Mouse (Mus musculus): ENCODE measurements around the gene Adprhl2. TPM values are rescaled to one million over a fixed set of nuclear protein-coding genes. Genes with fewer than 3 reads are reported as not detected.
A peak's percentile ranks its signal among the peaks of the same experiment; 100 is the strongest.

The Adprhl2 gene
- polyA plus RNA-seq, 1 experiment from 2014 or later = 91.6 TPM

DNA sequence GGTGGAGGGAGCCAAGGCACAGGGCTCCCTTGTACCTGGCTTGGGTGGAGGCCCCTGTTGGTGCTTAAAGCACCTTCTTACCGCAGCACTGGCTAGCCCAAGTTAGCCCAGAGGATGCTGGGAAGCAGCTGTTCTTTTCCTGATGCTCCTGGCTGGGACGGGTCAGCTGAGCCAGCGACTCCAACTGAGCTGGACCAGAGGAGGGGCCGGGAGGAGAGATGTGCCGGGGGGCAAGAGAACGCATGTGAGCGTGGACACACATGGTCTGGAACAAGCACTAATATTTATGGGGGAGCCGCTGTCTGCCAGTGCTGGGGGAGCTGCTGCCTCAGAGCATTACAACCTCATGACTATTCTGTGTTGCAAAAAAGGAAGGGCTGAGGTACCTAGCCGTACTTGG lies 42.5 kb downstream of the Adprhl2 start:
- DNase-seq (ENCODE audit: extremely low spot score, low spot score) = no peak
- H3K27ac ChIP-seq = peak overlapping the region; percentile 76
- whole genome bisulfite sequencing = 56% methylated on average over 9 of the region's 9 CpGs

GRCm38 (mm10) chr4:126278565-126278915 lies 43.0 kb downstream of the Adprhl2 start:
- peak overlapping the region; percentile 13 for H3K4me3 ChIP-seq
- WGBS = 25% methylated on average over 9 of the region's 9 CpGs
- H3K36me3 ChIP-seq (replicated peaks) = peaks cover 28% of the 10 kb centered on the region
- no peaks in the 10 kb centered on the region for H3K9me3 ChIP-seq
- peaks cover 36% of the 10 kb centered on the region for H3K4me1 ChIP-seq
- peaks cover 21% of the 10 kb centered on the region for H3K27me3 ChIP-seq (ENCODE audit: poor library complexity, severe bottlenecking)
- H3K27ac ChIP-seq = peak overlapping the region; percentile 76
- DNase-seq (ENCODE audit: extremely low spot score, low spot score) = no peak

More for the DNA sequence above, 42.5 kb downstream of the Adprhl2 start:
- H3K9me3 ChIP-seq = no peaks in the 10 kb centered on the region
- H3K27me3 ChIP-seq (ENCODE audit: poor library complexity, severe bottlenecking) = peaks cover 26% of the 10 kb centered on the region
- H3K36me3 ChIP-seq (replicated peaks) = peaks cover 24% of the 10 kb centered on the region
- peaks cover 37% of the 10 kb centered on the region for H3K4me1 ChIP-seq
- peak overlapping the region; percentile 13; the same call in 1 of the 2 replicates for H3K4me3 ChIP-seq

- H3K4me3 ChIP-seq = peak overlapping the region; percentile 13
- peak overlapping the region; percentile 76 for H3K27ac ChIP-seq
- WGBS = 7% methylated on average over 13 of the region's 13 CpGs
- peak; percentile 55 for DNase-seq (ENCODE audit: extremely low spot score, low spot score)
- H3K27me3 ChIP-seq (ENCODE audit: poor library complexity, severe bottlenecking) = peaks cover 16% of the 10 kb centered on the region; the same call in 1 of the 2 replicates
- peaks cover 36% of the 10 kb centered on the region for H3K4me1 ChIP-seq
- no peaks in the 10 kb centered on the region for H3K9me3 ChIP-seq
- H3K36me3 ChIP-seq (replicated peaks) = peaks cover 33% of the 10 kb centered on the region
Measured at GRCm38 (mm10) chr4:126277906-126278564, 43.5 kb downstream of the Adprhl2 start.

DNA sequence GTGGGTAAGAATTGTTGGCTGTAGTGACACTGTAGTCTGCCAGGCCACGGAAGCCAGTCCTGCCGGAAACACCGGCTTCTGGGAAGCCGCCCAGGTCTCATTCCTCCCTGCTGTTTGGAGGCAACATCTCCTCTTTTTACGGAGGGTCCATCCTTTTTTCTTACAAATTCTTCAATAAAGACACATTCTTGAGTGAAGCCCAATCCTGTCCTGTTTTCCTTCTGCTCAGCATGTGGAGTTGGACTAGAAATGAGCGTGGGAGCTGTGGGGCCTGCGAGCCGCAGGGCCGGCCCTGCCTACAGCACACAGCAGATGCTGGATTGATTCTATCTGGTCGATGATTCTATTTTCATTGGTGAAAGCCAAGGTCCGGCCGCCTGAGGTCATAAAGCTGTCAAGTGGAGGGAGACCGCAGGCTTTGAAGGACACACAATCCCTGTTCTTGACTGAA lies 45.8 kb downstream of the Adprhl2 start:
- H3K4me3 ChIP-seq = no peak overlapping the region
- H3K9me3 ChIP-seq = no peaks in the 10 kb centered on the region
- no peak overlapping the region for H3K27ac ChIP-seq
- H3K36me3 ChIP-seq (replicated peaks) = peaks cover 44% of the 10 kb centered on the region
- H3K27me3 ChIP-seq (ENCODE audit: poor library complexity, severe bottlenecking) = peaks cover 10% of the 10 kb centered on the region; the same call in 1 of the 2 replicates
- peaks cover 22% of the 10 kb centered on the region for H3K4me1 ChIP-seq
- DNase-seq (ENCODE audit: extremely low spot score, low spot score) = no peak
- WGBS = 94% methylated on average over 13 of the region's 13 CpGs

GRCm38 (mm10) chr4:126275081-126275480 lies 46.4 kb downstream of the Adprhl2 start:
- Histone ChIP-seq H3K27ac (no peak overlapping the region), H3K36me3 (replicated peaks) (peaks cover 44% of the 10 kb centered on the region), H3K27me3 (ENCODE audit: poor library complexity, severe bottlenecking) (peaks cover 10% of the 10 kb centered on the region; the same call in 1 of the 2 replicates), H3K4me3 (no peak overlapping the region), H3K4me1 (peaks cover 18% of the 10 kb centered on the region), H3K9me3 (no peaks in the 10 kb centered on the region)
- WGBS = 88% methylated on average over 4 of the region's 4 CpGs
- DNase-seq (ENCODE audit: extremely low spot score, low spot score) = no peak

DNA sequence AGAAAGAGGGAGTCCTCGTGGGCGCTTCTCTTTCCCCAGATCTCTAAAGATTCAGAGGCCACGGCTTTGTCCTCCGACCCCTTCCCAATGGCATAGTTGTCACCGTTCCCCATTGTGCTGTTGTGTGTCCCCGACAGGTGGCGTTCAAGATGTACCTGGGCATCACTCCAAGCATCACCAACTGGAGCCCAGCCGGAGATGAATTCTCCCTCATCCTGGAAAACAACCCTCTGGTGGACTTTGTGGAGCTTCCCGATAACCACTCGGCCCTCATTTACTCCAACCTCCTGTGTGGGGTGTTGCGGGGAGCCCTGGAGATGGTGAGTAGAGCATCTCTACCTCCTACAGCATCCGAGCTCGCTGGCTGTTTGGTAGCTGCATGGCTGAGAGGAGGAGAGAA lies 47.8 kb downstream of the Adprhl2 start:
- no peak for DNase-seq (ENCODE audit: extremely low spot score, low spot score)
- 70% methylated on average over 13 of the region's 13 CpGs for WGBS

GRCm38 (mm10) chr4:126269292-126269691 lies 52.2 kb downstream of the Adprhl2 start:
- Histone ChIP-seq H3K27ac (no peak overlapping the region), H3K4me3 (no peak overlapping the region), H3K27me3 (ENCODE audit: poor library complexity, severe bottlenecking) (no peaks in the 10 kb centered on the region), H3K36me3 (replicated peaks) (peaks cover 24% of the 10 kb centered on the region), H3K4me1 (no peaks in the 10 kb centered on the region), H3K9me3 (no peaks in the 10 kb centered on the region)
- DNase-seq (ENCODE audit: extremely low spot score, low spot score) = no peak
- 84% methylated on average over 3 of the region's 3 CpGs for WGBS

More for the DNA sequence above, 47.8 kb downstream of the Adprhl2 start:
- peaks cover 13% of the 10 kb centered on the region for H3K4me1 ChIP-seq
- no peak overlapping the region for H3K4me3 ChIP-seq
- no peak overlapping the region for H3K27ac ChIP-seq
- peaks cover 5% of the 10 kb centered on the region; the same call in 1 of the 2 replicates for H3K27me3 ChIP-seq (ENCODE audit: poor library complexity, severe bottlenecking)
- H3K9me3 ChIP-seq = no peaks in the 10 kb centered on the region
- H3K36me3 ChIP-seq (replicated peaks) = peaks cover 44% of the 10 kb centered on the region

Other genes with a start within 250 kb of the Adprhl2 start
- gene Lsm10, start 225.1 kb downstream of the Adprhl2 start, polyA plus RNA-seq (2016; fragmentation: Nextera tagmentation; extraction: Ambion mirVana) = 53.7 and 55.1 TPM in 2 replicates
- 43.7 and 45.5 TPM in 2 replicates for gene Stk40, start 217.7 kb downstream of the Adprhl2 start, polyA plus RNA-seq (2016; fragmentation: Nextera tagmentation; extraction: Ambion mirVana)
- gene Eva1b, start 174.0 kb downstream of the Adprhl2 start, polyA plus RNA-seq (2016; fragmentation: Nextera tagmentation; extraction: Ambion mirVana) = 19.1 and 20.7 TPM in 2 replicates
- gene Sh3d21, start 158.2 kb downstream of the Adprhl2 start, polyA plus RNA-seq (2016; fragmentation: Nextera tagmentation; extraction: Ambion mirVana) = 1.5 and 1.6 TPM in 2 replicates
- 251 and 256 TPM in 2 replicates for gene Thrap3, start 118.9 kb downstream of the Adprhl2 start, polyA plus RNA-seq (2016; fragmentation: Nextera tagmentation; extraction: Ambion mirVana)
- gene Map7d1, start 65.4 kb downstream of the Adprhl2 start, polyA plus RNA-seq (2016; fragmentation: Nextera tagmentation; extraction: Ambion mirVana) = 45.6 and 47.1 TPM in 2 replicates
- gene Trappc3, start 59.4 kb downstream of the Adprhl2 start, polyA plus RNA-seq (2016; fragmentation: Nextera tagmentation; extraction: Ambion mirVana) = 84.8 and 86.8 TPM in 2 replicates
- gene Col8a2, start 34.9 kb downstream of the Adprhl2 start, polyA plus RNA-seq (2016; fragmentation: Nextera tagmentation; extraction: Ambion mirVana) = 5.9 and 6.8 TPM in 2 replicates
- gene Tekt2, start 4.0 kb upstream of the Adprhl2 start, polyA plus RNA-seq (2016; fragmentation: Nextera tagmentation; extraction: Ambion mirVana) = 2.3 TPM in 2 replicates
- 12.0 and 15.7 TPM in 2 replicates for gene Ago3, start 107.9 kb upstream of the Adprhl2 start, polyA plus RNA-seq (2016; fragmentation: Nextera tagmentation; extraction: Ambion mirVana)
- gene Ago1, start 146.9 kb upstream of the Adprhl2 start, polyA plus RNA-seq (2016; fragmentation: Nextera tagmentation; extraction: Ambion mirVana) = 9.1 and 11.4 TPM in 2 replicates
- 0.97 and 0.99 TPM in 2 replicates for gene Ago4, start 211.8 kb upstream of the Adprhl2 start, polyA plus RNA-seq (2016; fragmentation: Nextera tagmentation; extraction: Ambion mirVana)
- 64.3 and 65.9 TPM in 2 replicates for gene Clspn, start 235.2 kb upstream of the Adprhl2 start, polyA plus RNA-seq (2016; fragmentation: Nextera tagmentation; extraction: Ambion mirVana)

Measured in forebrain, embryonic 10.5 days (tissue).